Mouse (Mus musculus): ENCODE measurements around the gene Ccdc88a.

DNA sequence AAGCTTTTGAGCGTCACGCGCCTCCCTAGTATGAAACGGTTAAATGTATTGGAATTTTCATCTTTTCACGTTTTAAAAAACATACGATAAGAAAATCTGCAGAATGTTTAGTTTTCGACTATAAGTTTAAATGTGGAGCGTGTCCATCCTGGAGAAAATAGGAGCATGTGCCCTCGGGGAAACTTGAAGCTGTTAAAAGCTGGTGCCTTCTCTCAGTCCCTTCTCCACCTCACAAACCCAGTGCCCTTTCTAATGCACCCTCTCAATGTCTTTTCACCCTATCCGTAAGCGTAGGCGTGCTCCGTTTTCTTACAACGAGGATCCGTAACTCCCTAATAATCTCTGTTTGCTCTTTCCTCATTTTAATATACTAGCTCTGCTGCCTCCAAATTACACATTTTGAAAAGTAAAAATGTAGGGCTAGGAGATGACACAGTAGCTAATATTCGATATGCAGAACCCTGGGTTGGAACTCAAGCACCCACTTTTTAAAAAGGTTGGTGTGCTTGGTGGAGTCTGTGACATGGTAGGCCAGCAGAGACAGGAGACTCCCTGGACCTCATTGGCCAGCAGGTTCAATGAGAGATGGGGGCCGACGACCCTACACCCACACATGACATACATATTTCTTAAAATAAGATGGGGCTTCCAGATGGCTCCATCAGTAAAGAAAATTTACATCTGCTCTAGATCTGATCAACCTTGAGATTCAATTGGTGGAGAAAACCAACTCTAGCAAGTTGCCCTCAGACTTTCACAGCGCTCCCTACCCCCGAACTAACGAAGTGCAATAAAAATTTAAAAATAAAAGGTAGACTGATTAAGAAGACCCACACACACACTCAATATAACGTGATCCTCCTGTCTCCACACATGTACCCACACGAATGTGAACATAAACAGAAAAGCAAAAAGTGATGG, 175.3 kb downstream of the Ccdc88a start:
- no peak for TF ChIP-seq CTCF (IDR thresholded peaks at IDR 0.05; ENCODE audit: borderline replicate concordance, insufficient read depth, low read depth, low read length)
- TF ChIP-seq POLR2A (IDR thresholded peaks at IDR 0.05; ENCODE audit: borderline replicate concordance, insufficient read depth, low read length) = no peak
